Comparison of ENCODE assay signal across 9 mouse cellular contexts in the genomic region with DNA sequence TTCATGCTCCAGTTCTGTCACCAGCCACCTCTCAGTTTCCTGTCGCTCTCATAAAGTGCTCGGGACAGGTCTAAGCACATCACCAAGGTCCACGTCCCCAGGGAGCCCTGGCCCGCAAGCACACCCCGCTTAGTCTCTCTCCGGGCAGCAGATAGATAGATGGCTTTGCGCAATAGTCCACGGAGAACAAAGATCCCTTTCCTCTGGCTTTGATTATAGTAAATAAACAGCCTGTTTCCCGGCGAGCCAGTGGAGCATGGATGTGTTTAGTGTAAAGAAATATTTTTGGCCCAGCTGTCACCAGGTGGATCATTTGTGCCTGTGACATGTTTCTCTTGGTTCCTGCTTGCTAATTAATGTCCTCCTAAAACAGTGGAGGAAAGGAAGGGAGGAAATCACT. TPM values are rescaled to one million over a fixed set of nuclear protein-coding genes. Genes with fewer than 3 reads are reported as not detected.
DNase-seq lines count a peak whose midpoint lies in the region; ATAC-seq and TF ChIP-seq lines count a peak whose summit lies in the region.
"Had no signal": no experiment of that assay in that cellular context is flagged by ENCODE, and none has a peak within 500 bp of the region (broad histone marks: within the 10 kb centered on the region; RNA-seq: fewer than 3 reads in every experiment).

No protein-coding gene starts in this region.

- ATAC-seq in embryonic facial prominence, embryonic 11.5 days (replicated peaks; ENCODE audit: insufficient number of reproducible peaks, low FRiP score, low TSS enrichment, low read depth): no peak
- ATAC-seq in liver, embryonic 12.5 days: no peak
- no peak for ATAC-seq in stomach, embryonic 15.5 days (ENCODE audit: insufficient read depth, low FRiP score, low read depth)
- no peak for ATAC-seq in CD4-positive, CD25-positive, alpha-beta regulatory T cell, adult 4 months

- H3K27me3 ChIP-seq in embryonic facial prominence, embryonic 11.5 days (ENCODE audit: control insufficient read depth, insufficient read depth, low read length): no peaks in the 10 kb centered on the region
- no peaks in the 10 kb centered on the region for H3K27me3 ChIP-seq in embryonic facial prominence, embryonic 10.5 days (replicated peaks; ENCODE audit: low read depth, poor library complexity, severe bottlenecking)
- no peaks in the 10 kb centered on the region for H3K27me3 ChIP-seq in liver, embryonic 12.5 days (replicated peaks)
- H3K27me3 ChIP-seq in stomach, embryonic 15.5 days (replicated peaks): no peaks in the 10 kb centered on the region

- no peaks in the 10 kb centered on the region for H3K9me3 ChIP-seq in embryonic facial prominence, embryonic 11.5 days (replicated peaks; ENCODE audit: control insufficient read depth, low read length)
- no peaks in the 10 kb centered on the region for H3K9me3 ChIP-seq in embryonic facial prominence, embryonic 10.5 days
- no peaks in the 10 kb centered on the region for H3K9me3 ChIP-seq in liver, embryonic 12.5 days (replicated peaks)
- no peaks in the 10 kb centered on the region for H3K9me3 ChIP-seq in stomach, embryonic 15.5 days

- TF ChIP-seq CTCF in lung, adult 2 months (IDR thresholded peaks at IDR 0.05; ENCODE audit: insufficient read depth, low read length): no peak

- WGBS in embryonic facial prominence, embryonic 11.5 days: 56% methylated on average over 10 of the region's 10 CpGs
- 60% methylated on average over 10 of the region's 10 CpGs for WGBS in embryonic facial prominence, embryonic 10.5 days
- 32% methylated on average over 10 of the region's 10 CpGs for WGBS in lung, adult 2 months
- 54% methylated on average over 10 of the region's 10 CpGs for WGBS in liver, embryonic 12.5 days (ENCODE audit: insufficient replicate concordance)
- WGBS in stomach, embryonic 15.5 days: 39% methylated on average over 10 of the region's 10 CpGs

- no peak overlapping the region for H3K27ac ChIP-seq in embryonic facial prominence, embryonic 11.5 days (replicated peaks; ENCODE audit: low read depth, low read length)
- H3K27ac ChIP-seq in embryonic facial prominence, embryonic 10.5 days (replicated peaks): no peak overlapping the region
- H3K27ac ChIP-seq in liver, embryonic 12.5 days: 0 out of 2 replicates have a peak overlapping the region, but pooled peaks have one; percentile 16
- H3K27ac ChIP-seq in stomach, embryonic 15.5 days: peak overlapping the region; percentile 67

- peak; percentile 9 for DNase-seq in embryonic facial prominence, embryonic 11.5 days (ENCODE audit: low spot score)
- no peak for DNase-seq in embryonic facial prominence, embryonic 10.5 days (ENCODE audit: low spot score)
- DNase-seq in lung, adult 2 months: no peak
- DNase-seq in lung, adult 18-20 months: no peak
- no peak for DNase-seq in left cerebral cortex, adult 9 months (ENCODE audit: low spot score in 2 of 2)
- DNase-seq: gastrocnemius, postnatal 10 days had no signal

- no peak overlapping the region for H3K4me2 ChIP-seq in embryonic facial prominence, embryonic 11.5 days (ENCODE audit: low read depth, low read length)
- peak overlapping the region; percentile 7; the same call in 1 of the 2 replicates for H3K4me2 ChIP-seq in liver, embryonic 12.5 days
- H3K4me2 ChIP-seq in stomach, embryonic 15.5 days: 0 out of 2 replicates have a peak overlapping the region, but pooled peaks have one; percentile 13

- no peaks in the 10 kb centered on the region; the same call in 1 of the 2 replicates for H3K36me3 ChIP-seq in embryonic facial prominence, embryonic 11.5 days (replicated peaks; ENCODE audit: control insufficient read depth, insufficient read depth, low read depth, low read length)
- H3K36me3 ChIP-seq in embryonic facial prominence, embryonic 10.5 days (replicated peaks): peaks cover 81% of the 10 kb centered on the region
- H3K36me3 ChIP-seq in liver, embryonic 12.5 days: peaks cover 99% of the 10 kb centered on the region
- H3K36me3 ChIP-seq in stomach, embryonic 15.5 days: peaks cover 16% of the 10 kb centered on the region; the same call in 1 of the 2 replicates

- no peak overlapping the region for H3K4me3 ChIP-seq in embryonic facial prominence, embryonic 11.5 days (ENCODE audit: low read depth, low read length)
- no peak overlapping the region for H3K4me3 ChIP-seq in embryonic facial prominence, embryonic 10.5 days
- H3K4me3 ChIP-seq in lung, adult 2 months (replicated peaks; ENCODE audit: extremely low read depth, low read depth, low read length): peak overlapping the region; percentile 26
- no peak overlapping the region for H3K4me3 ChIP-seq in liver, embryonic 12.5 days
- H3K4me3 ChIP-seq in stomach, embryonic 15.5 days (replicated peaks): no peak overlapping the region

- TF ChIP-seq POLR2A in lung, adult 2 months (IDR thresholded peaks at IDR 0.05; ENCODE audit: borderline replicate concordance, extremely low read depth, low read depth, low read length): no peak

- H3K4me1 ChIP-seq in embryonic facial prominence, embryonic 11.5 days (ENCODE audit: control insufficient read depth, insufficient read depth, low read length): no peaks in the 10 kb centered on the region
- H3K4me1 ChIP-seq in embryonic facial prominence, embryonic 10.5 days: peaks cover 21% of the 10 kb centered on the region
- H3K4me1 ChIP-seq in lung, adult 2 months (ENCODE audit: control insufficient read depth, insufficient read depth, low read length): peaks cover 9% of the 10 kb centered on the region
- peaks cover 23% of the 10 kb centered on the region for H3K4me1 ChIP-seq in liver, embryonic 12.5 days
- 0 out of 2 replicates have a peak, but pooled peaks cover 4% of the 10 kb centered on the region for H3K4me1 ChIP-seq in stomach, embryonic 15.5 days

- no peak overlapping the region for H3K9ac ChIP-seq in embryonic facial prominence, embryonic 11.5 days (replicated peaks; ENCODE audit: low read length)
- no peak overlapping the region for H3K9ac ChIP-seq in liver, embryonic 12.5 days
- no peak overlapping the region for H3K9ac ChIP-seq in stomach, embryonic 15.5 days

RNA-seq across cellular contexts. Expression of gene Prkab1, which starts 47.0 kb away (rescaled TPM):
- polyA plus RNA-seq in embryonic facial prominence, embryonic 11.5 days (2014; fragmentation: Nextera tagmentation; extraction: Ambion mirVana): 53.2 and 56.3 TPM in 2 replicates
- 77.1 and 79.2 TPM in 2 replicates for polyA plus RNA-seq in embryonic facial prominence, embryonic 10.5 days (2016; fragmentation: Nextera tagmentation; extraction: Ambion mirVana)
- polyA plus RNA-seq in lung, adult 2 months (2012; rRNA removed): 77.3 and 92.5 TPM in 2 replicates
- polyA plus RNA-seq in liver, embryonic 12.5 days (2016; fragmentation: Nextera tagmentation; extraction: Ambion mirVana): 106 and 110 TPM in 2 replicates
- polyA plus RNA-seq in stomach, embryonic 15.5 days (2015; fragmentation: Nextera tagmentation; extraction: Ambion mirVana): 66.0 and 70.9 TPM in 2 replicates
- polyA plus RNA-seq in CD4-positive, CD25-positive, alpha-beta regulatory T cell, adult 4 months (2017; shearing (Covaris generic)): 10 to 100 TPM; 40.1 to 55.1 TPM

Comparison
In these comparisons a context has a peak if more than half of its experiments do, and no peak if none do; other contexts are left out.
1. H3K27ac ChIP-seq: peak in liver, embryonic 12.5 days (single experiment) and stomach, embryonic 15.5 days (single experiment); none in embryonic facial prominence, embryonic 11.5 days (single experiment) and embryonic facial prominence, embryonic 10.5 days (single experiment).